Mouse (Mus musculus): ENCODE measurements around the gene Stt3a. TPM values are rescaled to one million over a fixed set of nuclear protein-coding genes. Genes with fewer than 3 reads are reported as not detected.

Gene Stt3a
- polyA plus RNA-seq, 1 experiment from 2014 or later = 90.4 TPM

- no peaks in the 10 kb centered on the region for H3K9me3 ChIP-seq (ENCODE audit: control insufficient read depth, low read length)
- H3K27ac ChIP-seq (replicated peaks; ENCODE audit: low read depth, low read length) = peak within 1 kb of the TSS; percentile 76
- peak within 1 kb of the TSS; percentile 92 for H3K4me2 ChIP-seq (ENCODE audit: low read length)
- no peaks in the 10 kb centered on the region for H3K27me3 ChIP-seq (ENCODE audit: control insufficient read depth, insufficient read depth, low read length)
- H3K9ac ChIP-seq (replicated peaks; ENCODE audit: low read length) = peak within 1 kb of the TSS; percentile 96
- ATAC-seq (ENCODE audit: low FRiP score, low TSS enrichment) (peak; percentile 99), DNase-seq (peak; percentile 91)
- peak within 1 kb of the TSS; percentile 95 for H3K4me3 ChIP-seq (replicated peaks; ENCODE audit: low read depth, low read length)
- peaks cover 8% of the 10 kb centered on the region for H3K36me3 ChIP-seq (ENCODE audit: control insufficient read depth, insufficient read depth, low read length)
- whole genome bisulfite sequencing = under 1% methylated on average over 66 of the region's 66 CpGs
- peaks cover 14% of the 10 kb centered on the region for H3K4me1 ChIP-seq (ENCODE audit: control insufficient read depth, insufficient read depth, low read length)
These were observed 29.5 kb upstream of the Stt3a start, which contains the start of gene Ei24 for GRCm38 (mm10) chr9:36796781-36797555. TSS of gene Ei24 (minus strand) at chr9:36797393.

- 21% methylated on average over 5 of the region's 5 CpGs for WGBS
These were observed 28.7 kb upstream of the Stt3a start for GRCm38 (mm10) chr9:36796224-36796623.

GRCm38 (mm10) chr9:36795556-36795955, 28.1 kb upstream of the Stt3a start:
- H3K27ac ChIP-seq (replicated peaks; ENCODE audit: low read depth, low read length) = no peak overlapping the region
- no peak for ATAC-seq (ENCODE audit: low FRiP score, low TSS enrichment)
- no peaks in the 10 kb centered on the region for H3K9me3 ChIP-seq (ENCODE audit: control insufficient read depth, low read length)
- DNase-seq = no peak
- H3K4me2 ChIP-seq (ENCODE audit: low read length) = peak overlapping the region; percentile 92
- H3K4me1 ChIP-seq (ENCODE audit: control insufficient read depth, insufficient read depth, low read length) = peaks cover 14% of the 10 kb centered on the region
- H3K4me3 ChIP-seq (replicated peaks; ENCODE audit: low read depth, low read length) = no peak overlapping the region
- H3K27me3 ChIP-seq (ENCODE audit: control insufficient read depth, insufficient read depth, low read length) = no peaks in the 10 kb centered on the region
- no peak overlapping the region for H3K9ac ChIP-seq (replicated peaks; ENCODE audit: low read length)
- WGBS = 86% methylated on average over 1 of the region's 1 CpGs
- peaks cover 22% of the 10 kb centered on the region for H3K36me3 ChIP-seq (ENCODE audit: control insufficient read depth, insufficient read depth, low read length)

More at GRCm38 (mm10) chr9:36796224-36796623, 28.7 kb upstream of the Stt3a start:
- no peak overlapping the region for H3K27ac ChIP-seq (replicated peaks; ENCODE audit: low read depth, low read length)
- H3K9me3 ChIP-seq (ENCODE audit: control insufficient read depth, low read length) = no peaks in the 10 kb centered on the region
- H3K4me1 ChIP-seq (ENCODE audit: control insufficient read depth, insufficient read depth, low read length) = peaks cover 14% of the 10 kb centered on the region
- peaks cover 16% of the 10 kb centered on the region for H3K36me3 ChIP-seq (ENCODE audit: control insufficient read depth, insufficient read depth, low read length)
- ATAC-seq (ENCODE audit: low FRiP score, low TSS enrichment) (no peak), DNase-seq (no peak)
- H3K27me3 ChIP-seq (ENCODE audit: control insufficient read depth, insufficient read depth, low read length) = no peaks in the 10 kb centered on the region
- H3K4me3 ChIP-seq (replicated peaks; ENCODE audit: low read depth, low read length) = peak overlapping the region; percentile 95
- peak overlapping the region; percentile 96 for H3K9ac ChIP-seq (replicated peaks; ENCODE audit: low read length)
- H3K4me2 ChIP-seq (ENCODE audit: low read length) = peak overlapping the region; percentile 92

GRCm38 (mm10) chr9:36794487-36794886, 27.0 kb upstream of the Stt3a start:
- Histone ChIP-seq H3K4me3 (replicated peaks; ENCODE audit: low read depth, low read length) (no peak overlapping the region), H3K4me1 (ENCODE audit: control insufficient read depth, insufficient read depth, low read length) (peaks cover 14% of the 10 kb centered on the region), H3K36me3 (ENCODE audit: control insufficient read depth, insufficient read depth, low read length) (peaks cover 33% of the 10 kb centered on the region), H3K27ac (replicated peaks; ENCODE audit: low read depth, low read length) (no peak overlapping the region), H3K27me3 (ENCODE audit: control insufficient read depth, insufficient read depth, low read length) (no peaks in the 10 kb centered on the region), H3K9me3 (ENCODE audit: control insufficient read depth, low read length) (no peaks in the 10 kb centered on the region), H3K9ac (replicated peaks; ENCODE audit: low read length) (no peak overlapping the region), H3K4me2 (ENCODE audit: low read length) (no peak overlapping the region)
- ATAC-seq (ENCODE audit: low FRiP score, low TSS enrichment) (no peak), DNase-seq (no peak)
- 78% methylated on average over 2 of the region's 2 CpGs for WGBS

GRCm38 (mm10) chr9:36792191-36792590, 24.7 kb upstream of the Stt3a start:
- 90% methylated on average over 3 of the region's 3 CpGs for WGBS
- H3K36me3 ChIP-seq (ENCODE audit: control insufficient read depth, insufficient read depth, low read length) = peaks cover 55% of the 10 kb centered on the region

GRCm38 (mm10) chr9:36783921-36784320, 16.4 kb upstream of the Stt3a start:
- peaks cover 94% of the 10 kb centered on the region for H3K36me3 ChIP-seq (ENCODE audit: control insufficient read depth, insufficient read depth, low read length)
- ATAC-seq (ENCODE audit: low FRiP score, low TSS enrichment) = no peak

More at GRCm38 (mm10) chr9:36792191-36792590, 24.7 kb upstream of the Stt3a start:
- H3K4me3 ChIP-seq (replicated peaks; ENCODE audit: low read depth, low read length) = no peak overlapping the region
- H3K9ac ChIP-seq (replicated peaks; ENCODE audit: low read length) = no peak overlapping the region
- H3K4me2 ChIP-seq (ENCODE audit: low read length) = no peak overlapping the region
- H3K9me3 ChIP-seq (ENCODE audit: control insufficient read depth, low read length) = no peaks in the 10 kb centered on the region
- no peak overlapping the region for H3K27ac ChIP-seq (replicated peaks; ENCODE audit: low read depth, low read length)
- ATAC-seq (ENCODE audit: low FRiP score, low TSS enrichment) (no peak), DNase-seq (no peak)
- peaks cover 14% of the 10 kb centered on the region for H3K4me1 ChIP-seq (ENCODE audit: control insufficient read depth, insufficient read depth, low read length)
- H3K27me3 ChIP-seq (ENCODE audit: control insufficient read depth, insufficient read depth, low read length) = no peaks in the 10 kb centered on the region

GRCm38 (mm10) chr9:36769048-36769413, 1.6 kb upstream of the Stt3a start:
- Histone ChIP-seq H3K4me2 (ENCODE audit: low read length) (peak overlapping the region; percentile 73), H3K36me3 (ENCODE audit: control insufficient read depth, insufficient read depth, low read length) (peaks cover 8% of the 10 kb centered on the region), H3K9ac (replicated peaks; ENCODE audit: low read length) (no peak overlapping the region), H3K27me3 (ENCODE audit: control insufficient read depth, insufficient read depth, low read length) (no peaks in the 10 kb centered on the region), H3K4me1 (ENCODE audit: control insufficient read depth, insufficient read depth, low read length) (peaks cover 11% of the 10 kb centered on the region), H3K9me3 (ENCODE audit: control insufficient read depth, low read length) (no peaks in the 10 kb centered on the region), H3K27ac (replicated peaks; ENCODE audit: low read depth, low read length) (no peak overlapping the region), H3K4me3 (replicated peaks; ENCODE audit: low read depth, low read length) (no peak overlapping the region)
- ATAC-seq (ENCODE audit: low FRiP score, low TSS enrichment) (no peak), DNase-seq (no peak)
- 88% methylated on average over 1 of the region's 1 CpGs for WGBS

More at GRCm38 (mm10) chr9:36783921-36784320, 16.4 kb upstream of the Stt3a start:
- Histone ChIP-seq H3K4me2 (ENCODE audit: low read length) (no peak overlapping the region), H3K4me1 (ENCODE audit: control insufficient read depth, insufficient read depth, low read length) (no peaks in the 10 kb centered on the region), H3K4me3 (replicated peaks; ENCODE audit: low read depth, low read length) (no peak overlapping the region), H3K27me3 (ENCODE audit: control insufficient read depth, insufficient read depth, low read length) (no peaks in the 10 kb centered on the region), H3K27ac (replicated peaks; ENCODE audit: low read depth, low read length) (no peak overlapping the region), H3K9ac (replicated peaks; ENCODE audit: low read length) (no peak overlapping the region), H3K9me3 (ENCODE audit: control insufficient read depth, low read length) (no peaks in the 10 kb centered on the region)
- no peak for DNase-seq
- WGBS = 92% methylated on average over 2 of the region's 2 CpGs

- DNase-seq (no peak), ATAC-seq (ENCODE audit: low FRiP score, low TSS enrichment) (peak; percentile 3; the same call in 1 of the 2 replicates)
- no peaks in the 10 kb centered on the region for H3K27me3 ChIP-seq (ENCODE audit: control insufficient read depth, insufficient read depth, low read length)
- peak overlapping the region; percentile 73 for H3K4me2 ChIP-seq (ENCODE audit: low read length)
- H3K4me3 ChIP-seq (replicated peaks; ENCODE audit: low read depth, low read length) = peak overlapping the region; percentile 52
- peaks cover 11% of the 10 kb centered on the region for H3K4me1 ChIP-seq (ENCODE audit: control insufficient read depth, insufficient read depth, low read length)
- peak overlapping the region; percentile 60 for H3K9ac ChIP-seq (replicated peaks; ENCODE audit: low read length)
- WGBS = 14% methylated on average over 25 of the region's 25 CpGs
- H3K27ac ChIP-seq (replicated peaks; ENCODE audit: low read depth, low read length) = peak overlapping the region; percentile 63
- peaks cover 12% of the 10 kb centered on the region for H3K36me3 ChIP-seq (ENCODE audit: control insufficient read depth, insufficient read depth, low read length)
- no peaks in the 10 kb centered on the region for H3K9me3 ChIP-seq (ENCODE audit: control insufficient read depth, low read length)
These were observed 923 bp upstream of the Stt3a start for GRCm38 (mm10) chr9:36768156-36769047.

All from midbrain, embryonic 14.5 days (tissue).